Mouse (Mus musculus) gastrocnemius, postnatal 25 days (tissue): ENCODE data around the gene Sh2d5. TPM values are rescaled to one million over a fixed set of nuclear protein-coding genes. Genes with fewer than 3 reads are reported as not detected.

ENCODE experiments used
- DNase-seq: peaks from one replicate; pipeline ENCODE4 v3.0.0; 2022
- long read RNA-seq, 2 experiments: library from polyadenylated mRNA; stranded (forward); transcript quantifications; one replicate each; pipeline ENCODE4 v2.0.0; 2021
- total RNA-seq, 2 experiments: library from RNA; stranded (reverse); gene quantifications; 1 replicate in 1 of 2; 2 replicates in 1 of 2; pipeline ENCODE4 v1.2.3; 2021

The Sh2d5 gene
- under 1 TPM in 1 of 2 experiments, not detected in 1; 0.19 TPM for total RNA-seq
- long read RNA-seq, experiment 1, result 0 reads
- long read RNA-seq, experiment 2, result 0 reads

- DNase-seq, result peak; percentile 63
Measured at GRCm38 (mm10) chr4:138250088-138250960, at the start of gene Sh2d5, which contains the start of gene Kif17. Gene Sh2d5, plus strand, starts transcription at chr4:138250403. Gene Kif17, plus strand, starts transcription at chr4:138250435.

DNA sequence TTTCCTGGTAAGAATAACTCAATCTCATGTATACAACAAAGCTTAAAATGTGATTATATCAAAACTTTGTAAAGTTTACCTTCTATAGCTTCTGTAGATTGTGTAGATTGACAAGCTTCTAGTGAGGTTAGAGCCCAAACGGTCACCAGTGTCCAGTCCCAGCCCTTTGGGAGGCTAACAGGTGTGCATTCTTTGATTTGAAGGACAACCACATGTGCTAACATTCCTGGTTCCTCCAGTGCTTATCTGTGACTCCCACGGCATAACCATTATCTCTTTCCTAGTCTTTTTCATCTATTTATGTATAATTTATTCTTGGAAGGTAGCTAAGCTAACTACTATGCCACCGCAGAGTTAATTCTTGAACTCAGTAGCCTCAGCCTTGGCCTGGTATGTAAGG, 49.4 kb upstream of the Sh2d5 start:
- DNase-seq, result no peak

DNA sequence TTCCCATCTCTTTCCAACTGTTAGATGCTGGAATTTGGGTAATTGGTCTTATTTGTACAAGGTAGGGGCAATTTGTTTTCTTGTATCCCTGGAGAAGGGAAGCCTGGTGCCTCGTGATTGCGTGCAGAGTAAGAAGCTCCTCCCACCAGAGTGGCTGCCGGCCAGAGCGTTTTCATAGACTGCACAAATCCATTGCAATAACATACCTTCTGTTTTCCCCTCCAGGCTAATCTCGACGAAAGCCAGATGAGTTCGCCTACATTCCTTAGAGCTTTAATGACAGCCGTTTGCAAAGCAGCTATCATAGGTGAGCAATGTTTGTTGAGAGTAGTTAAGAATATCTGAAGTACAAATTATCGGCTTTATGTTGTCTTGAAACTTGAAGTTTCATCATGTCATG, 48.5 kb upstream of the Sh2d5 start:
- no peak for DNase-seq

GRCm38 (mm10) chr4:138210116-138210515, 40.1 kb upstream of the Sh2d5 start:
- DNase-seq, result no peak

DNA sequence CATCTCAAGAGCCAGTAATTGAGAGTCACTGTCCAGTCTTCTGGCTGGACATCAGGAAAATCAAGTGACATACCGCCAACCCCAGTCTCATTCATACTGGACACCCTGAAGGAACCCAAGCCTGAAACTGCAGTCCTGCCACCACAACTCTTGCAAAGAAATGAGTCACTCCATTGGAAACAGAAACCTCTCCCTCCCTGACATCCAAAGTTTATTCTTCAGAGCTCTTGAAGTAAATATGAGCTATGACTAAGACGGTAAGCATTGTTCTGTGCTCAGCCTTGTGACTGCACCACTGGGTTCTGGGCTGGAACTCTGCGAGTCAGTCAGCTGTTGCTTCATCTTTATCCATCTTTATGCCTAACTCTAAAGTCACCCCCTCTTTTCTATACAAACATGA, 36.3 kb upstream of the Sh2d5 start:
- no peak for DNase-seq

DNA sequence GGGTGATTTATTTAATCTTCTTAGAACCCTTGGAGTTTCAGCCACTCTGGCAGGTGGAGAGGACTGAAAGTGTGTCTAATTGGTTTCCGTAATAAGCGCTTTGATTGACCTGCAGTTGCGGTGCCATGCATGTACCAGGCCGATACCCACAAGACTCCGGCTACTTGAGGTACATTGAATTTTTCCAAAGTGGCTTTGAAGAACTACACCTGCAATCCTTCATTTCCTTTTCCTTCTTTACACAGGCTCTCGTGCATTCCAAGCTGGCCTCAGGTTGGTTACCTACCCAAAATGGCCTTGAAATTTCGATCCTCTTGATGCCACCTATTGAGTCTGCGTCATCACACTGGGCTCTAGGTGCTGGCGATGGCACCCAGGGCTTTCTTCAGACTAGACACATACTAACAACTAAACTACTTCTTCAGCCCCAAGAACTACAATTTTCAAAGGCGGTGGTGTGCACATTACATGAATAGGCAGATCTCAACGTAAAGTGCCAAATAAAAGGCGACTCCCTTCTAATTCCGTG, 34.5 kb upstream of the Sh2d5 start:
- DNase-seq, result no peak

DNA sequence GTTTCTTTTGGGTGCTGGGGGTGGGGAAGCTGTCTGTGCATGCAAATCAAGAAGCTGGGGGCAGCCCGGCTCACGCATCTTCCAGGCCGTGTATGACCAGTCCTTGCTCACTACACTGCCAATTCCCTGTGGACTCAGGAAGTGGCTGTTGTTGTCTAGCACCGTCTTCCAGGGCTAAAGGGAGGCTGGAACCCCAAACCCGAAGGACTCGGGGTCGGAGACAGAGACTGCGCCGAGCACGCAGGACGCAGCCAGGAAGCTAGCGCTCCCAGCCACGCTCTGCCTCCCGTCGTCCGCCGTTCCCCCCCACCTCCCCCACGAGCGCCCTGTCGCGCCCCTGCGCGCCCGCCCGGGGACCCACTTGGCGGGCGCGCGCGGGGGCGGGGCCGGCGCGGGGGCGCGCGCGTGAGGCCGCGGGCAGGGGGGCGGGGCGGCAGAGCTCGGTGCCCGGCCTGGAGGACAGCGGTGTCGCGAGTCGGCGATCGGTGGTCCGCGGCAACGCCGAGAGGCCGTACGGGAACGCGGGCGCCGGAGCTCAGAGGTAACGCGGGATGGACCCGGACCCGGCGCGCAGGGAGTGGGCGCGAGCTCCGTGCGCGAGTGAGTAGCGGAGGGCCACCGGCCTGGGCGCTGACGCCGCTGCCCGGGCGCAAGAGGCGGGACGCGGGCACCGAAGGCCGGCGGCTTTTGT, 33.9 kb upstream of the Sh2d5 start, which contains the start of gene Hp1bp3:
Gene Hp1bp3 (plus strand): TSS at position 97 of the 691 bp plus-strand sequence.
- DNase-seq, result peak; percentile 65

DNA sequence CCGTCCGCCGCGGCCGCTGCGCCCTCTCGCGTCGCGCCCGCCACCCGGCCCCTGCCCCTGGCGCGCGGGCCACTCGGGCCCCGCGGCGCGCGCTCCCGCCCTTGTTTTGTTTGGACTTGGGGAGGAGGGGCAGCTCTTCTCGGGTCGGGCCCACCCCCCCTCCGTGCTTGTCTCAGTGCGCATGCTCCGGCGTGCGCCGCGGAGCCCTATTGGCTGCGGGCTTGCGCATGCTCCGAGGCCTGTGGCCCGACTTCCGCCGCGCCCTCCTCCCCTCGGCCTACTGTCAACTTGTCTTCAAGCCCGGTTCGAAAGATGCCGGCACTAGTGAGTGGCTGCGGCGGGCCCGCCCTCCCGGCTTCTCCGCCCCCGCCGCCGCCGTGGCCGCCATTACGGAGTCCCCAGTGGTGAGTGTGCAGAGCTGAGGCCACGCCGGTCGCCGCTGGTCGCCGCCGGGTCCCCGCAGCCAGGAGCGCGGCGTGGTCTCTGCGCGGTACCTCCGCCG, 33.3 kb upstream of the Sh2d5 start:
- DNase-seq, result peak; percentile 99

DNA sequence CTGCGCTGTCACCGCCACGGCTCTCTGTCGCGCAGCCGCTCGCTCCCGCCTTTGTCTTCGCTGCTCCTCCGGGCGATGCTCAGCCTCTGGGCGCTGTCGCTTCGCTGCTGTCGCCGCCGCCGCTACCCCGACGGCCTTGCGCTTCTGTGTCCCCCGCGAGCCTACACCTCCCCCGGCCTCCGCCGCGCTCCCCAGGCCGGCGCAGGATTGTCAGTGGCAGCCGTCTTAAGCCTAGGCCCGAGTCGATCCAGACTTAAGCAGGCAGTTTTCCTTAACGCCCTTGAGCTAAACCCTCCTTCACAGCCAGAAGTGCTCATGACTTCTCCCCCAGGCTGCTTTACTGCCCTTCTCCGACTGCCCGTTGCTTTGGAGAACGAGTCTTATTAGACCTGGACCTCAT, 32.8 kb upstream of the Sh2d5 start:
- DNase-seq, result peak; percentile 31

DNA sequence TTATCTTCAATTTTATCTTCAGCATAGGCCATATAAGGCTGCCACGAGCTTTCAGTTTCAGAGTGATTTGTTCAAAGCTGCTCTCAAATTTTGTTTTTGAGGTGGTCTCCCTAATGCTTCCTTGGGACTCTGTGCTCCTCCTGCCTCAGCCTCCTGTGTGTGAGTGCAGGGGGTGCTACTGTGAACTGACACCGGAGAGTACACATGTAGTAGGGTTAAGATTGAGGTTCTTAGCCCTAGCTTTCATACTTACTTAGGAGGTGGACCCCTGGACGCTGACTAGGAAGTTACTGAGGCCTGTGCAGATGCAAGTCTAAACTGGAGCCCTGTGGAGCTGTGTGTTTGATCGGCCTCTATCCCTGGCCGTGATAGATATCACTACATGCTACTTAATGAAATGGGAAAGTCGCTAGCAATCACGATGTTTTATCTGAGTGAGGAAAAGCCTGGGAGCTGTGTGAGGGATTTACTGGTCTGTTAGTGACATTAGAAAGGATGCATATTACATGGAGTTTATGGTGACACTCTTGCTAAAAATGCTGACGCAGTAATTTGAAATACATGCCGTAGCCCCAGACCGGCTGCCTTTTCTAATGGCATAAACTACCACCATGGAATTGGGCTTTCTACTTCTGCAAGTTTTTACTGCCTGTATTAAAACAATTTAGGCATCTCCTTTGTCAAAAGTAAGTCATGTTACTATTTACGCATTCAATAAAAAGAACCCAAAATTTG, 32.1 kb upstream of the Sh2d5 start:
- DNase-seq, result no peak

GRCm38 (mm10) chr4:138219331-138219730, 30.9 kb upstream of the Sh2d5 start:
- no peak for DNase-seq

GRCm38 (mm10) chr4:138220761-138221160, 29.4 kb upstream of the Sh2d5 start:
- no peak for DNase-seq

GRCm38 (mm10) chr4:138221406-138221805, 28.8 kb upstream of the Sh2d5 start:
- no peak for DNase-seq

DNA sequence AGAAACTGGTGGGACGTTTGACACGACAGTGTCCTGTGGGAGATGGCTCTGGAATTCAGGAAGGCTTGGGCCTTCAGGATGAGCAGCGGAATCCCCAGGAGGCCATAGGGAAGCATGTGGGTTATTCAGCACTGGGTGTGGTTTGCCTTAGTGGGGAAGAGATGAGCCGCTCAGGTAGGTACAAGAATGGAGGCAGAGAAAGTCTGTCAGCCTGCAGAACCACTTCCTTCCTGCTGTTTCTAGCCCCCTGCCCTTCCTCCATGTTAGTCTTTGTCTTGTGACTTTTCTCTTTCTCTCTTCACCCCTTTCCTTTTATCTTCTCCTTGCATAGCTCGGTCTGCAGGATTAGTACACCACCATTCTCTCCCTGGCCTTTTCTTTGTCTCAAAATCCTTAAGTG, 27.8 kb upstream of the Sh2d5 start:
- no peak for DNase-seq

DNA sequence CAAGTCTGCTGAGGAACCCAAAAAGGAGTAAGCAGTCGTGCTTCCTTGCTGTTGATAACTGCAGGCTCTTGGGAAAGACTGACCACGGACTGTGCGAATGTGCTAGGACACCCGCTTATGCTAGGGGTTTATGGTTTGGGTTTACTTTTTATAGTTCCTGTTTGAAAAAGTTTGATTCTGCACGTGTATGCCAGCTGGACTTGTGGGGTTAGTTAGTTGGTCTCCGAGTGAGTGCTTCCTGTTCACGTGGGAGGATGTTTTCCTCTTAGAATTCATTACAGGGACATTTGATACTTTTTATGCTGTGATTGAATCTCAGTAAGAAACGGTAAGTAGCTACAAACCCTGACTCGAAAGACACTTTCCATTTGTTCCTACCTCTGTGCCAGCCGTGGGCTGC, 26.6 kb upstream of the Sh2d5 start:
- no peak for DNase-seq

- DNase-seq, result no peak
Measured at GRCm38 (mm10) chr4:138246756-138247665, 3.2 kb upstream of the Sh2d5 start.

DNA sequence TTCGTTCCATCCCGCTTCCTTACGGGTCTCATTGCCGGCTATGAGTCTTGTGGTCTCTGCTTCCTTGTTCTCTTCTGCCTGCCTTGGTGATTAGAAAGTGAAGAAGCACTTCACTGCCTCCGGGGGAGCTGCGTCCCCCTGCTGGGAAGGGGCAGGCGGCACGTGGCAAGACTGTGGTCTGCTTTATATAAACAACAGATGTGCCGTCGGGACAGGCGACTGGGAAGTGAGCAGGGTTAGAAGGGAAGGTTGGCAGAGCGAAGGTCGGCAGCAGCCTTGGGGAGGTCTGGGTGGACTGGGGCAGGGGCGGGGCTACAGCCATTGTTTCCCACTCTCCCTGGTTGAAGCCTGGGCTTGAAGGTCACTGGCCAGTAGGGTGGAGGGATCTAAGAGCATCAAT, 1.6 kb downstream of the Sh2d5 start:
- no peak for DNase-seq

DNA sequence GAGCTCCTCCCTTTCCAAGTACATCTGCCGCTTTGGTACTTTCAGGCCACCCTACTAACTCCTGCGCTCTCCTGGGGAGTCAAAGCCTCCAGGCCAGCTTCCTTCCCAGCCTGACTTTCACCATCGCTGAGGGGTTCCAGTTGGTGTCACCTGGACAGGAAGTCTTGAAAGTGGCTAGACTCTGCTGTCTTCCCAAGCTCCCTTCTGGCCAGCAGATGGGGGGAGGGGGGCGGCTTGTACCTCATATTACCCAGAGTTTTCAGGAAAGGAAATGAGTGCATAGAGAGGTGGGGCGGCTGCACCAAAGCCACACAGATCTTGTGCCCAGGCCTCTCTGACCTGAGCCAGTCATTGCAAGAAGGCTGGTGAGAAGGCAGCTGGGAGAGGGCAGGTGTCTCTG, 2.0 kb downstream of the Sh2d5 start:
- no peak for DNase-seq

DNA sequence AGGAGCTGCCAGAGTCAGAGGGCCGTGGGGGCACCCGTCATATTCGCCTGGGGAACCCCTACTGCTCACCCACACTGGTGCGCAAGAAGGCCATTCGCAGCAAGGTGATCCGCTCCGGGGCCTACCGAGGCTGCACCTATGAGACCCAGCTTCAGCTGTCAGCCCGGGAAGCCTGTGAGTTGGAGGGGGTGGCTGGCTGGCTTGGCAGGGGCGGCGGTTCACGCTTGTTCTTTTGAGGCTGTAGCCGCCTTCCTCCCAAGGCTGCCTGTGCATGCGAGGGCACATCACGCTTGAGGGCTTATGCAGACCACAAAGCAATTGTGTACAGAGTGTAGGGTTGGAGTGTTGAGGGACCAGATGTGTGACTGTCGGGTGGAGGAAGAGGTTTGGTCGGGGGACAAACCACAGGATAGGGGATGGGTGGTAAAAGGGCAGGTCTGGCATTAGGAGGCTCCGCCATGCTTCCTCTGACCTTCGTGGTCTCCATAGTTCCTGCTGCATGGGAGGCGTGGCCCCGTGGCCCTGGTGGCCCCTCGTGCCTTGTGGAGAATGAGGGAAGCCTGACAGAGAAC, 7.0 kb downstream of the Sh2d5 start:
- DNase-seq, result no peak

- no peak for DNase-seq
Measured at GRCm38 (mm10) chr4:138258663-138259062, 8.5 kb downstream of the Sh2d5 start.

- DNase-seq, result no peak
Measured at GRCm38 (mm10) chr4:138259482-138259881, 9.3 kb downstream of the Sh2d5 start.
